Mouse (Mus musculus) neural tube, embryonic 11.5 days (tissue): ENCODE data around the gene Dnaic2. TPM values are rescaled to one million over a fixed set of nuclear protein-coding genes. Genes with fewer than 3 reads are reported as not detected.
A peak's percentile ranks its signal among the peaks of the same experiment; 100 is the strongest.

ENCODE experiments used
- ATAC-seq: fragments of 200-750 bp; cut with Nextera tagmentation; 2 replicates; pipeline ENCODE4 v1.8.0; 2017; ENCODE audit warnings: moderate number of reproducible peaks, mild to moderate bottlenecking, moderate TSS enrichment, moderate library complexity; ENCODE audit not compliant: insufficient read depth, low FRiP score, low TSS enrichment
- DNase-seq: peaks from one replicate; pipeline ENCODE4 v3.0.0-alpha.2; 2015; ENCODE audit warnings: low spot score
- H3K27ac ChIP-seq: fragments of 300-500 bp; sonication (generic); 2 replicates; pipeline ENCODE4 v1.5.1; 2014; ENCODE audit warnings: low read depth, mild to moderate bottlenecking, low read length
- H3K27me3 ChIP-seq: fragments of 300-500 bp; sonication (generic); 2 replicates; pipeline ENCODE4 v1.6.1; 2014; ENCODE audit warnings: mild to moderate bottlenecking, low read length, mixed read lengths; ENCODE audit not compliant: control insufficient read depth, insufficient read depth
- H3K36me3 ChIP-seq: fragments of 300-500 bp; sonication (generic); 2 replicates; pipeline ENCODE4 v1.6.1; 2014; ENCODE audit warnings: mild to moderate bottlenecking, low read length, moderate library complexity, mixed read lengths; ENCODE audit not compliant: control insufficient read depth, insufficient read depth
- H3K4me1 ChIP-seq: fragments of 300-500 bp; sonication (generic); 2 replicates; pipeline ENCODE4 v1.6.1; 2014; ENCODE audit warnings: low read length, mixed read lengths; ENCODE audit not compliant: control insufficient read depth, insufficient read depth
- H3K4me2 ChIP-seq: fragments of 300-500 bp; sonication (generic); 2 replicates; pipeline ENCODE4 v1.6.1; 2014; ENCODE audit warnings: low read depth, mild to moderate bottlenecking, moderate library complexity
- H3K4me3 ChIP-seq: fragments of 300-500 bp; sonication (generic); 2 replicates; pipeline ENCODE4 v1.5.1; 2014; ENCODE audit warnings: low read depth, low read length
- H3K9ac ChIP-seq: fragments of 300-500 bp; sonication (generic); 2 replicates; pipeline ENCODE4 v1.6.1; 2014; ENCODE audit warnings: mild to moderate bottlenecking, low read length
- H3K9me3 ChIP-seq: fragments of 300-500 bp; sonication (generic); 2 replicates; pipeline ENCODE4 v1.6.1; 2016; ENCODE audit warnings: low read length; ENCODE audit not compliant: control insufficient read depth
- WGBS: fragments of 180-500 bp; shearing (Covaris S2); extraction: QIAGEN DNeasy Blood & Tissue Kit; methylation state at CpG from one replicate; pipeline ENCODE4 v1.1.7; 2014; 5-methylcytosine and 5-hydroxymethylcytosine counted together
- polyA plus RNA-seq: library from polyadenylated mRNA; unstranded; fragments of >200 nt; fragmentation: Nextera tagmentation; extraction: Ambion mirVana; gene quantifications from 2 replicates; pipeline ENCODE4 v1.2.1, GENCODE M21; 2014

Dnaic2 gene
- polyA plus RNA-seq, 1 experiment from 2014 or later = 2.5 TPM

DNA sequence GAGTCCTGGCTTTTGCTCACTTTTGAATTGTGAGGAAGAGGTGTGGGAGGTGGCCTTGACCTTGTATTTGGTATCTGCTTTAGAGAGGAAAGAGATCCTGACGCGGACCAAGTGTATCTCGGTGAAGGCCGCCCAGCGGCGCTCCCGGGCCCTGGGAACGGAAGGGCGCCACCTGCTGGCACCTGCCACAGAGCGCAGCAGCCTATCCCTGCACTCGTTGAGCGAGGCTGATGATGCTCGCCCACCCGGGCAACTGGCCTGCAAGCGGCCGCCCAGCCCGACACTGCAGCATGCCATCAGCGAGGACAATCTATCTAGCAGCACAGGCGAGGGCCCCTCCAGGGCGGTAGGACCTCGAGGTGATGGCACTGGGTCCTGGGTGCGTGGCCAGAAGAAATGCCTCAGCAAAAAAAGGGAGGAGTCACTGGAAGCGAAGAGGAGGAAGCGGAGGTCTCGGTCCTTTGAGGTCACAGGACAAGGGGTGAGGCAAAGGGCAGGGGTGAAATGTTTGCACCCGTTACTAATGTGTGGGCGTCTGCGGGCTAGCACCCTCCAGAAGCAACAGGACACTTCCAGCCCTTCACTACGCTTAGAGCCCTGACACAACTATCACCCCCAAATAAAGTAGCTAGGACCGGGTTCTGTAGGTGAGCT, 62.0 kb downstream of the Dnaic2 start:
- DNase-seq = peak; percentile 90
- H3K36me3 ChIP-seq = no peaks in the 10 kb centered on the region
- peak overlapping the region; percentile 22 for H3K4me2 ChIP-seq
- no peaks in the 10 kb centered on the region for H3K9me3 ChIP-seq
- H3K27ac ChIP-seq = no peak overlapping the region
- H3K4me1 ChIP-seq = peaks cover 36% of the 10 kb centered on the region
- 9% methylated on average over 30 of the region's 30 CpGs for WGBS
- peaks cover 63% of the 10 kb centered on the region for H3K27me3 ChIP-seq
- H3K9ac ChIP-seq = no peak overlapping the region
- H3K4me3 ChIP-seq = no peak overlapping the region
- peak; percentile 62 for ATAC-seq

GRCm38 (mm10) chr11:114789716-114790115, 62.5 kb downstream of the Dnaic2 start:
- no peak overlapping the region for H3K4me3 ChIP-seq
- WGBS = 60% methylated on average over 9 of the region's 9 CpGs
- no peak overlapping the region for H3K27ac ChIP-seq
- H3K36me3 ChIP-seq = no peaks in the 10 kb centered on the region
- peak overlapping the region; percentile 22 for H3K4me2 ChIP-seq
- H3K9me3 ChIP-seq = no peaks in the 10 kb centered on the region
- peaks cover 63% of the 10 kb centered on the region for H3K27me3 ChIP-seq
- no peak for DNase-seq
- peaks cover 37% of the 10 kb centered on the region for H3K4me1 ChIP-seq
- no peak for ATAC-seq
- no peak overlapping the region for H3K9ac ChIP-seq

DNA sequence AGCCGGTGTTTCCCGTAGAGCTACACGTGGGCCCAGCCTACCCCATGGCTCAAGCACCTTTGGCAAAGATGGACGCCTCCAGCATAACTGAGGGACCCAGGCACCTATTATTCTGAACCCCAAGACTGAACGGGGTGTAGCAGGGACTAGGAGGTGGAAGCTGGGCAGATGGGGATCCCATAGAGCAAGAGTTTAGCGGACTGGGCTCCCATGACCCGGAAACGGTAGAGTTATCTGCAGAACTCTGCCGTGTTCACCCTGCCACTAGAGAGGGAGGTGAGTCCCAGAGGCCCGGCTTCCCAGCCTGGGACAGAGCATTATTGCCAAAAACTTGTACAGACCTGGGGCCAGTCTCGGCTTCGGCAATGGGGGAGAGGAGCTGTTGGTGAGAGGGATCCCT, 63.0 kb downstream of the Dnaic2 start:
- 71% methylated on average over 12 of the region's 12 CpGs for WGBS
- Histone ChIP-seq H3K4me2 (no peak overlapping the region), H3K27me3 (peaks cover 62% of the 10 kb centered on the region), H3K36me3 (no peaks in the 10 kb centered on the region), H3K27ac (no peak overlapping the region), H3K9ac (no peak overlapping the region), H3K4me1 (peaks cover 41% of the 10 kb centered on the region), H3K4me3 (no peak overlapping the region), H3K9me3 (no peaks in the 10 kb centered on the region)
- ATAC-seq = no peak
- DNase-seq = no peak

DNA sequence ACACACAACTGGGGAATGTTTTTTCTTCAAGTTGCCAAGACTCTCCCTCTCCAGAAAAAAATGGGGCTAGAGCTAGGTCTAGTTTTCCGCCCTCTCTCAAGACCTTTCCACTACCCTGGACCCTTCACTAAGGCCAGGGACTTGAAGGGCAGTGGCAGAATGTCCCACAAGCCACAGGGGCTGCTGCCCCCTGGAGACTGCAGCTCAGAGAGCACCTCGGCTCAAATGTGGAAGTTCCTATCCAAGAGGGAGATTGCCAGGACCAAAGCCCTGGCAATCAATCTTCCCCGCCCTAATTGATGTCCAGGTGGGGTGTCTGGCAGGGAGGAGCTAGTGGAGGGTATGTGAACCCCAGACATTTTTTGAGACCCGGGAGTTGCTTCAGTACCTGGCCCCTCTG, 63.6 kb downstream of the Dnaic2 start:
- Histone ChIP-seq H3K27me3 (peaks cover 56% of the 10 kb centered on the region), H3K4me1 (peaks cover 46% of the 10 kb centered on the region)
- 21% methylated on average over 4 of the region's 4 CpGs for WGBS

GRCm38 (mm10) chr11:114791351-114791889, 64.2 kb downstream of the Dnaic2 start:
- H3K9me3 ChIP-seq = no peaks in the 10 kb centered on the region
- H3K36me3 ChIP-seq = no peaks in the 10 kb centered on the region
- peak overlapping the region; percentile 85 for H3K4me2 ChIP-seq
- ATAC-seq (no peak), DNase-seq (peak; percentile 37)
- H3K27ac ChIP-seq = no peak overlapping the region
- peaks cover 47% of the 10 kb centered on the region for H3K4me1 ChIP-seq
- WGBS = 3% methylated on average over 50 of the region's 50 CpGs
- H3K4me3 ChIP-seq = peak overlapping the region; percentile 44
- H3K9ac ChIP-seq = peak overlapping the region; percentile 50
- peaks cover 52% of the 10 kb centered on the region for H3K27me3 ChIP-seq

More for the DNA sequence above, 63.6 kb downstream of the Dnaic2 start:
- H3K36me3 ChIP-seq = no peaks in the 10 kb centered on the region
- H3K27ac ChIP-seq = no peak overlapping the region
- no peaks in the 10 kb centered on the region for H3K9me3 ChIP-seq
- DNase-seq (peak; percentile 47), ATAC-seq (no peak)
- no peak overlapping the region for H3K9ac ChIP-seq
- H3K4me2 ChIP-seq = peak overlapping the region; percentile 85
- H3K4me3 ChIP-seq = peak overlapping the region; percentile 44

- H3K4me2 ChIP-seq = peak overlapping the region; percentile 85
- H3K4me1 ChIP-seq = peaks cover 45% of the 10 kb centered on the region
- no peaks in the 10 kb centered on the region for H3K36me3 ChIP-seq
- peak overlapping the region; percentile 50 for H3K9ac ChIP-seq
- peaks cover 47% of the 10 kb centered on the region for H3K27me3 ChIP-seq
- H3K4me3 ChIP-seq = peak overlapping the region; percentile 44
- under 1% methylated on average over 56 of the region's 59 CpGs for WGBS
- no peaks in the 10 kb centered on the region for H3K9me3 ChIP-seq
- ATAC-seq (no peak), DNase-seq (peak; percentile 71)
- 0 out of 2 replicates have a peak overlapping the region, but pooled peaks have one; percentile 23 for H3K27ac ChIP-seq
Measured at GRCm38 (mm10) chr11:114791891-114792411, 64.7 kb downstream of the Dnaic2 start.

DNA sequence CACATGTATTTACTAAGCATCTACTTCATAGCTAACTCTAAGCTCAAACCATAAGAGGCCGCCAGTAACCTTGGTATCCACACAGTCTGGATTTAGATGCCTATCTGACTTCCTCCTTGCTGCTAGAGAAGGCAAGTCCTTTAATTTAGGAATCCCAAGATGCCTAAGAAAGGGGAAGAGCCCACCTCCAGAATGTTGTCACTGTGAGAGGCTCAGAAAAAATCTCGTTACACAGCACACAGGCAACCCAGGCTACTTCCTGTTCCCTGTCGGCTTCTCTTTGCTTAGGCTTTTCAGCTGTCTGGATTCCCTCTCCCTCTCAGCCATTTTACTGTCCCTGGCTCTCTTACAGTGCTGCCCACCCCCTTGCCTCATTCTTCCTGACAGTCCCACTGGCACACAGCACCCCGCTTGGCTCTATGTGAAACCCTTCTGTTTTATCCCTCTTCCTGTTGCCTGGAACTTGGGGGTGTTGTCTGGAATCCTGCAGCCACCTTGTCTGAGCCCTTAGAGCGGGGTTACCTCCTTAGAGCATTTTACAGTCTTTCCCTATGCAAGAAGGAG, 65.8 kb downstream of the Dnaic2 start:
- no peak overlapping the region for H3K27ac ChIP-seq
- no peak for ATAC-seq
- peak overlapping the region; percentile 85 for H3K4me2 ChIP-seq
- WGBS = 49% methylated on average over 5 of the region's 5 CpGs
- peak overlapping the region; percentile 8; the same call in 1 of the 2 replicates for H3K4me3 ChIP-seq
- H3K9ac ChIP-seq = peak overlapping the region; percentile 18; the same call in 1 of the 2 replicates
- peaks cover 39% of the 10 kb centered on the region for H3K27me3 ChIP-seq
- no peak for DNase-seq
- H3K36me3 ChIP-seq = no peaks in the 10 kb centered on the region
- no peaks in the 10 kb centered on the region for H3K9me3 ChIP-seq
- H3K4me1 ChIP-seq = peaks cover 45% of the 10 kb centered on the region

DNA sequence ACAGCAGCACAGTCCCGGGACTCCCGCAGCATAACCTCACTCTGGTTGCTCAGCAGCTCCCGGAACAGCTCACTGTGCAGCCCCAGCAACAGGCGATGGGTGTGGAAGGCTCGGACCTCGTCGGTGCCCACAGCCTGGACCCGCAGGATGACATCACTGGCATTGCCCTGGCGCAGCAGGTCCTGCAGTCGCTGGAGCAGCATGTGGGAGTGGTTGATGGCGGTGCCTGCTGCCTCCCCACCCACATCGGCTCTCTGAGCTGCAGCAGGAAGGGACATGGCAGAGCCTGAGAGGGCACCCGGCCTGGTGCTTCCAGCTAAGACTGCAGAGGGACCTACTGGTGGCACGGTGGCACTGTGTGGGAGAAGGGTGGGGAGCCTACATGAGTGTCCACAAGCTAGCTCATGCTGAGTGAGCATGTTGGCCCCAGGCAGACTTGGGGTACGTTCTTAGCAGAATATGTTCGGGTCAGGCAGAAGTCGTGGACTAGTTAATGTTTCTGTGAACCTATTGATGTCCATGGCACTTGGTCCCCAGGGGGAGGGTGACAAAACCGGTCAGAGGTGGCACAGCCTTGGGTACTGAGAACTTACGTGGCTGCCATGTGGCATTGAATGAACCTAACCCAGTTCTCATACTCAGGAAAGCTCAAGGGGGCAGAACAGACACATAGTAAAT, 66.8 kb downstream of the Dnaic2 start:
- peaks cover 39% of the 10 kb centered on the region for H3K27me3 ChIP-seq
- H3K9me3 ChIP-seq = no peaks in the 10 kb centered on the region
- 62% methylated on average over 19 of the region's 19 CpGs for WGBS
- H3K9ac ChIP-seq = peak overlapping the region; percentile 31
- H3K4me2 ChIP-seq = peak overlapping the region; percentile 85
- H3K4me3 ChIP-seq = peak overlapping the region; percentile 21
- H3K36me3 ChIP-seq = no peaks in the 10 kb centered on the region
- ATAC-seq = no peak
- peaks cover 45% of the 10 kb centered on the region for H3K4me1 ChIP-seq
- H3K27ac ChIP-seq = peak overlapping the region; percentile 98
- DNase-seq = no peak
